Mouse (Mus musculus) adrenal gland, adult (tissue): ENCODE results near the gene Kin.

Experiments used
- DNase-seq, 2 experiments: peaks; one replicate each; pipeline ENCODE4 v3.0.0; 2022 to 2023; ENCODE audit warnings: low spot score in 1 of 2; ENCODE audit not compliant: inconsistent age in 2 of 2

The Kin gene

GRCm38 (mm10) chr2:10080310-10081010, at the start of gene Kin, which contains the start of gene Atp5c1:
Kin (plus strand) TSS chr2:10080593.
Atp5c1 (minus strand) TSS chr2:10080510.
- DNase-seq: peak; percentile 98 to 99

GRCm38 (mm10) chr2:10033684-10034083, 46.7 kb upstream of the Kin start:
- DNase-seq: no peak

GRCm38 (mm10) chr2:10034976-10035375, 45.4 kb upstream of the Kin start:
- DNase-seq: no peak

- peak; percentile 52 to 77 for DNase-seq
Measured at GRCm38 (mm10) chr2:10047758-10048436, 32.5 kb upstream of the Kin start.

- peak; percentile 94 to 97 for DNase-seq
Measured at GRCm38 (mm10) chr2:10048461-10048860, 31.9 kb upstream of the Kin start, which contains the start of gene Taf3. Taf3 (minus strand) TSS chr2:10048596.

- peak in 1 of 2 experiments; percentile 55 for DNase-seq
Measured at GRCm38 (mm10) chr2:10049456-10049855, 30.9 kb upstream of the Kin start.

- peak in 1 of 2 experiments; percentile 35 for DNase-seq
Measured at GRCm38 (mm10) chr2:10050878-10051277, 29.5 kb upstream of the Kin start.

GRCm38 (mm10) chr2:10051996-10052395, 28.4 kb upstream of the Kin start:
- DNase-seq: peak in 1 of 2 experiments; percentile 65

GRCm38 (mm10) chr2:10058836-10059235, 21.6 kb upstream of the Kin start:
- peak; percentile 38 to 82 for DNase-seq

GRCm38 (mm10) chr2:10071751-10072150, 8.6 kb upstream of the Kin start:
- DNase-seq: no peak

- no peak for DNase-seq
Measured at GRCm38 (mm10) chr2:10074470-10074869, 5.9 kb upstream of the Kin start.

GRCm38 (mm10) chr2:10076675-10077074, 3.7 kb upstream of the Kin start:
- DNase-seq: no peak

- DNase-seq: no peak
Measured at GRCm38 (mm10) chr2:10079745-10080309, 566 bp upstream of the Kin start.

GRCm38 (mm10) chr2:10081453-10082080, 1.2 kb downstream of the Kin start:
- no peak for DNase-seq

- DNase-seq: no peak
Measured at GRCm38 (mm10) chr2:10082737-10083136, 2.3 kb downstream of the Kin start.

- DNase-seq: peak; percentile 32 to 84
Measured at GRCm38 (mm10) chr2:10087256-10087850, 7.0 kb downstream of the Kin start.

- DNase-seq: no peak
Measured at GRCm38 (mm10) chr2:10094327-10095100, 14.1 kb downstream of the Kin start.

GRCm38 (mm10) chr2:10098598-10099215, 18.3 kb downstream of the Kin start:
- DNase-seq: peak in 1 of 2 experiments; percentile 76

GRCm38 (mm10) chr2:10100471-10100870, 20.1 kb downstream of the Kin start:
- no peak for DNase-seq

- peak; percentile 36 to 77 for DNase-seq
Measured at GRCm38 (mm10) chr2:10101180-10101579, 20.8 kb downstream of the Kin start.
